Mouse (Mus musculus): ENCODE measurements around the gene Arl4d.

The Arl4d gene

GRCm38 (mm10) chr11:101677655-101678054 lies 12.3 kb downstream of the Arl4d start:
- no peak for DNase-seq (ENCODE audit: low spot score)

- no peak for DNase-seq (ENCODE audit: low spot score)
These were observed 13.4 kb downstream of the Arl4d start for GRCm38 (mm10) chr11:101678770-101679169.

GRCm38 (mm10) chr11:101679907-101680306 lies 14.6 kb downstream of the Arl4d start:
- DNase-seq (ENCODE audit: low spot score): no peak

- no peak for DNase-seq (ENCODE audit: low spot score)
These were observed 15.4 kb downstream of the Arl4d start for GRCm38 (mm10) chr11:101680634-101681325.

GRCm38 (mm10) chr11:101681968-101682367 lies 16.6 kb downstream of the Arl4d start:
- no peak for DNase-seq (ENCODE audit: low spot score)

GRCm38 (mm10) chr11:101682410-101682960 lies 17.1 kb downstream of the Arl4d start:
- no peak for DNase-seq (ENCODE audit: low spot score)

- DNase-seq (ENCODE audit: low spot score): peak; percentile 61
These were observed 22.3 kb downstream of the Arl4d start for GRCm38 (mm10) chr11:101687351-101688301.

GRCm38 (mm10) chr11:101689701-101690113 lies 24.4 kb downstream of the Arl4d start:
- DNase-seq (ENCODE audit: low spot score): no peak

GRCm38 (mm10) chr11:101690326-101690725 lies 25.0 kb downstream of the Arl4d start:
- DNase-seq (ENCODE audit: low spot score): no peak

GRCm38 (mm10) chr11:101695906-101696661 lies 30.7 kb downstream of the Arl4d start:
- no peak for DNase-seq (ENCODE audit: low spot score)

GRCm38 (mm10) chr11:101697156-101697861 lies 32.0 kb downstream of the Arl4d start:
- no peak for DNase-seq (ENCODE audit: low spot score)

GRCm38 (mm10) chr11:101698114-101698513 lies 32.8 kb downstream of the Arl4d start:
- DNase-seq (ENCODE audit: low spot score): no peak

GRCm38 (mm10) chr11:101699556-101699955 lies 34.2 kb downstream of the Arl4d start:
- no peak for DNase-seq (ENCODE audit: low spot score)

- DNase-seq (ENCODE audit: low spot score): no peak
These were observed 34.6 kb downstream of the Arl4d start for GRCm38 (mm10) chr11:101699991-101700390.

- peak; percentile 23 for DNase-seq (ENCODE audit: low spot score)
These were observed 35.1 kb downstream of the Arl4d start for GRCm38 (mm10) chr11:101700446-101700845.

- DNase-seq (ENCODE audit: low spot score): no peak
These were observed 38.7 kb downstream of the Arl4d start for GRCm38 (mm10) chr11:101704081-101704480.

- no peak for DNase-seq (ENCODE audit: low spot score)
These were observed 41.6 kb downstream of the Arl4d start for GRCm38 (mm10) chr11:101706764-101707448.

- DNase-seq (ENCODE audit: low spot score): no peak
These were observed 43.1 kb downstream of the Arl4d start for GRCm38 (mm10) chr11:101708482-101708881.

GRCm38 (mm10) chr11:101712811-101713210 lies 47.5 kb downstream of the Arl4d start:
- DNase-seq (ENCODE audit: low spot score): no peak

- no peak for DNase-seq (ENCODE audit: low spot score)
These were observed 48.7 kb downstream of the Arl4d start for GRCm38 (mm10) chr11:101714012-101714411.
